Mouse (Mus musculus): ENCODE measurements around the gene Prkar1a. TPM values are rescaled to one million over a fixed set of nuclear protein-coding genes. Genes with fewer than 3 reads are reported as not detected.

Gene Prkar1a
- 100 to 1,000 TPM; 143 to 159 TPM for total RNA-seq (2023)

DNA sequence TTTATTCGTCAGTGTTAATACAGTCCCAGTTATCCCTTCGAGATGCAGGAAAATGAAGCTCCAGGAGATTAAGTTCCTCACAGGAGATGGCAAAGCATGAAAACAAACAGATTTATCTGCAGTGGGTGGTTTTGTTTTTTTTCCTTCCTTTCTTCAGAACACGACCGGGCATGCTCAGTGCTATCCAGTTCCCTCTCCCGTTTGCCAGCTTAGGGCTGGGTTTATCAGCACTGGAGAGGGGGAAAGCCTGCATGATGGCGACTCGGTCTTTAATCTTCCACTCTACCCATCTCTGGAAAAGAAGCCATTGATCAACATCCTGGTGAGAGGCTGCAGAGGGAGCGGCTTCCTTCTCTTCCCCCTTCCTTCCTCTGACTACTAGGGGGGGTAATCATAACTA, at the start of gene Prkar1a:
Gene Prkar1a, plus strand, starts transcription at position 200 of the 400 bp plus-strand sequence.

DNA sequence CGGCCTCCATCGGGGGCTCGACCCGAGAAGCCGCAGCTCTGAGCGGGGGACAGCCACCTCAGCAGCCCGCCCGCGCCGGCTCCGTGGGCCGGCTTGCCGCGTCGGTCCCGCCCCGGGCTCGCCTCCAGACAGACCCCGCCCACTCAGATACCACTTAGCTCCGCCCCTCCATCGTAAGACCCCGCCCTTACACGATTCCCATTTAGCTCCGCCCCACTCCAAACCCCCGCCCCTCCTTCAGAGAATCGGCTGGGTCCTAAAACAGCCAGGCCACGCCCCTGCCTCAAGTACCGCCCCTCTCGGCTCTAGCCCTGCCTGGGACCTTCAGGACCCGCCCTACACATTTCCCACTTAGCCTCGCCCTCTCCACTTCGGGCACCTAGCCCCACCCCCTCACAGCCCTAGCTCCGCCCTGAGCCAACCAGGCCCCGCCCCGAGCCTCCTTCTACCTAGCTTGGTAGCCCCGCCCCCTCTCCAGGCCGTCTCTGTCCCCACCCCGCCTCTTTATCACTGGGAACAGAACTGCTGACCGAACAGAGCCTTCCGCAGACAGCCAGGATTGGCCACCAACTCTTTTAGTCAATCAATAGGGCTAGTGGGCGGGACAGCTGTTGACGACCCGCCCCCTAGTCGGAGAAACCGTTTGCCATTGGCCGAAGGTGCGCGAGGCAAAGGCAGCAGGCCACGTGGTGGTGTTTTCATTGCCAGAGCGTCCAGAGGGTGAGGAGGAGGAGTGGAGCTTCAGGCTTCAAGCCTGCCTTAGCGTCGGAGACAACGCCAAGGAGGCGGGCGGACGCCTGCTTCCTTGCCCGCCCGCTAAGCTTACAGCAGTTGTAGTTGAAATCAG, 37.7 kb upstream of the Prkar1a start, which contains the start of gene Wipi1:
Gene Wipi1, minus strand, starts transcription at position 665 of the 847 bp plus-strand sequence.

Other genes starting within 250 kb of the Prkar1a start
- under 1 TPM; 0.58 to 0.94 TPM for gene 9930022D16Rik, start 235.5 kb upstream of the Prkar1a start, total RNA-seq (2023)
- gene Amz2, start 223.5 kb upstream of the Prkar1a start, total RNA-seq (2023), result 10 to 100 TPM; 24.7 to 31.2 TPM
- gene Arsg, start 176.0 kb upstream of the Prkar1a start, total RNA-seq (2023), result 10 to 100 TPM; 12.1 to 12.2 TPM
- 10 to 100 TPM; 21.7 to 32.9 TPM for gene Slc16a6, start 175.8 kb upstream of the Prkar1a start, total RNA-seq (2023)
- gene Wipi1, start 37.4 kb upstream of the Prkar1a start, total RNA-seq (2023), result 1 to 10 TPM; 8.2 to 9.7 TPM
- 1 to 10 TPM; 3.9 to 4.1 TPM for gene Fam20a, start 72.9 kb downstream of the Prkar1a start, total RNA-seq (2023)
- not detected for gene 1700012B07Rik, start 178.6 kb downstream of the Prkar1a start, total RNA-seq (2023)